Mouse (Mus musculus) layer of hippocampus, postnatal 25 days (tissue): ENCODE results near the gene Sms. TPM values are rescaled to one million over a fixed set of nuclear protein-coding genes. Genes with fewer than 3 reads are reported as not detected.

Source experiments
- DNase-seq, 2 experiments: peaks; one replicate each; pipeline ENCODE4 v3.0.0; 2022; ENCODE audit warnings: mixed read lengths in 2 of 2, low spot score in 1 of 2; ENCODE audit errors: extremely low spot score in 1 of 2
- total RNA-seq, 2 experiments: library from RNA; stranded (reverse); gene quantifications; 2 replicates each; pipeline ENCODE4 v1.2.3; 2021

Sms gene
- total RNA-seq, 2 experiments from 2014 or later = 82.0 to 102 TPM

DNA sequence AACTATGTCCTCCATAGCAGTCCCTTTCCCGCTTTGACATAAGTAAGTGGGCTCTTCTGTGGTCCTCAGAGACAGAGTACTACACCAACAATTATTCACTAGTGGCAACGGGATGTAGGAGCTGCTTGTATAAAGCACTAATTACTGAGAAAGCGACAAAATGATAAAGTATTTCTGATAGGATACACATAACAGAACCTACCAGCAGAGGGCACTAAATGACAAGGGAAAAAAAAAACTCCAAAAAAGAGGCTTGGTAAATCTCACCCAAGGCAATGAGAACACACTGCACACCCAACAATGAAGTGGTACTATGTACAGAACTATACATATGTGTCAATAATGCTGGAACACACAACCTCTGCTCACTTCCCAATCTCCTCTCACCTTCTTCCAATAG, 29.4 kb downstream of the Sms start:
- DNase-seq = no peak

DNA sequence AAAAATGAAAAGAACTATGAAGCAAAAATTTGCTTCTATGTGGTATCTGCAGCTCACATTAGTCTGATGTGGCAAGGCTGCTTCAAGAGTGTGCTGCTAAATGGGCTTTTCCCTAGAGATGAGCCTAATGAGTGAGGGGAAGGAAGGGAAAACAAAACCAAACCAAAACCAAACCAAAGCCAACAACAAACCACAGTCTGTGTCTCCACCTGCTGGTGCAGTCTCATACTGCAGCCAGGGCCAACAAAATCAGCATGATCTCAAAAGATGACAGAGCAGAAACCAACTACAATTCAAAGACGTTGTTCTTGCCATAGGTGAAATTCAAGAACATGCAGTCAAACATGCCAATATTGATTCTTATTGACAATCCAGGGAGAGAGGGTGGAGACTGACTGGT, 37.7 kb downstream of the Sms start:
- peak; percentile 22 to 75 for DNase-seq

DNA sequence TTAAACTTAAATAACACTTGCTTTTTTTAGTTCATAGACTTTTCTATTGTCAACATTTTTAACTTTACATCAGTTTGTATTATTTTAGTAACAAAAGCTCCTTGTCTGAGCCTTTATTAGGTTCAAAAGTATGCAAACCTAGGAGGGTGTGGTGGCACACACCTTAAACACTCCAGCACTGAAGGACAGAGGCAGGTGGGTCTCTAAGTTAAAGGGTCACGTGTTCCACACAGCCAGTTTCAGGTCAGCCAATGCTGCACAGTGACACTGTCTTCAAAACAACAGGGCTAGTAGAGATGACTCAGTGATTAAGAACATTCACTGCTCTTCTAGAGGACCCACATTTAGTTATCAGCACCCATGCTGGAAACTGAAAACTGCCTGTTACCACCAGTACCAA, 43.1 kb downstream of the Sms start:
- DNase-seq = no peak

DNA sequence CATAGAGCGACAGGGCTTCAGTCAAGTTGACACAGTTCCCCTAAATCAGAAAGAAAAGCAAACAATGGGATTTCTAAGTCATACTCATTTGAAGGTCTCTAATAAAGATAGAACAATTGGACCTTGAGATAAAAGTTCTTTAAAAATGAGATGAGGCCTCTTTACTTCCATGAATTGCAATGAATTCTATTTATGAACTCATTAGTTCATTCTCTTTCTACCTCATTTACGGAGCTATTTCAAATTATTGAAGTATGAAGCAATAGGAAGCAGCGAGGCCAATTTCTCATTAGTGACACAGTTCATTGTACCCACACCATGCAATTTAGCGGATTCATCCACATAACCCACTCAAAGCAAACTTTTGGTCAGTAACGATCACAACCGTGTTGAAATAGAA, 44.7 kb downstream of the Sms start:
- DNase-seq = no peak

DNA sequence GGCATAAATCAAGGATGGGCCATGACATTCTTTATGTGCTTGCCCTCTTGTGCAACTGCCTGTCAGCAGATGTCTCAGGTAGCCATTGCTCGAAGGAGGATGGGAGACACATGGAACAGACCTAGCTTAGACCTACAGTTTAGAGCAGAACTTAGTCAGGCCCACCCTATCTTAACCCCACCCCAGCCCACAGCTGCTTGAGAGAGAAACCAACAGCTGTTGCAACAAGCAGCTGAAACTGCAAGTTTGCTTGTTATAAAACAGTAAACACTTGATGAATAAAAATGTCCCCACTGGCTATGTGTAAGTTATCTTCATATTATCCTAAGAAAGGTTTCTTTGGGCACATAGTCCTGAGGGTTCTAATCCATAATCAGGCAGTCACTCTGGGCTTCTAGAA, 57.3 kb downstream of the Sms start:
- no peak for DNase-seq

DNA sequence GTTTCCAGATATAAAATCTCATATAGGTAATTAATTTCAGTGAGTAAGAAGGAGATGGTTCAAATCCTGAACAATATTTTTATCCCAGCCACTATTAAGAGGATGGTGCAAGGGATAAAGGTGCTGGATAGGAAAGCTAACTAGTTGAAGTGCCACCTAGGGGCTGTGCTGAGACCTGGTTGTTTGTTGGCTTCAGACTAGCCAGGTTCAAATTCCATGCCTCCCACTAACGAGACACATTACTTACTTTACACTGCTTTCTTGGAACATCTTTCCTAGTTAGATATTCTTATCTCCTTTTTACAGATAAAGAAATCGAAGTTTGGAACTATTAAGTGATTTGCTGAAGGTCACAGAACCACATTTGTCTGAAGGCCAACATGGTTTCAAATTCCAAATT, 72.6 kb downstream of the Sms start:
- no peak for DNase-seq

DNA sequence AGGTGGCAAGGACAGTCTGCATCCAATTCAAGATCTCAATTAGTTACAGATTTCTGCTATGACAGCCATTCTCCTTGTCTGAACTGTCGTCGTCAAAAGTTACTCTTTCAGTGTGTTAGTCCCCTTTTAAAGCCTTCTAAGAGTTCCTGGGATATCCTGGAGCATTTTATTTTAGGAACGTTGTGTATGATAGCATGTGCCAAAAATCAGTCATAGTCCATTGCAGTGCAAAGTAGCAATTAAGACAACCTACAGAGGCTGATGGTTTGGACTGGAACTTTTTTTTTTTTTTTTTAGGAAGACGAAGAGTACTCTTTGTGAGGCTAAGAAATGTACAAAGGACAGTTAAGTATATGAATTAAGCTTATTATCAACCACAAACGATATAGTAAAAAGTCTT, 76.9 kb downstream of the Sms start, which contains the start of gene Phex:
Phex (minus strand) TSS at position 101 of the 400 bp plus-strand sequence.
- DNase-seq = no peak

DNA sequence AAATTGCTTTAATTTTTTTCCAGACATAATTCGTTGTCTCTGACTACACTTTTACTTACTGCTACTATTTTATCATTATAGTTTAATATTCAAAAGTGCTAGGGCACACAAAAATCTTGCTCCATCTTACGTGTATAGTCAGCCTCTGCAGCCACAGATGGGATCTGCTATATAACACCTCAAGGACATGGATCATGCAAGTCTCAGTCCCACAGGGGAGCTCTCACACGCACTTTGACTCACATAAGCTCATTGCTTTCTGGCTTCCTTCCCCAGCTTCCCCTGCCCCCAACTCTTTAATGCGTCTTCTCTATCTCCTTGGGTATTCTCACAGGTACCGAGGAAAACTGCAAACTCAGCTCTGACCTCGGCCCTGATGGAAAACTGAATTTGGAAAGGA, 87.2 kb downstream of the Sms start:
- no peak for DNase-seq

Other genes with a start within 250 kb of the Sms start
- gene Phex, start 77.0 kb downstream of the Sms start, total RNA-seq = under 1 TPM; 0.14 to 0.37 TPM
- gene Yy2, start 76.7 kb upstream of the Sms start, total RNA-seq = 1 to 10 TPM in 1 of 2 experiments, not detected in 1; 1.2 TPM
- 10 to 100 TPM; 27.2 to 32.2 TPM for gene Mbtps2, start 106.4 kb upstream of the Sms start, total RNA-seq
- gene Smpx, start 206.6 kb upstream of the Sms start, total RNA-seq = not detected